17 mouse cellular contexts compared by ENCODE assay signal in genomic region chr8:113891376-113891775, GRCm38 (mm10). TPM values are rescaled to one million over a fixed set of nuclear protein-coding genes. Genes with fewer than 3 reads are reported as not detected.
"Had no signal": no experiment of that assay in that cellular context is flagged by ENCODE, and none has a peak within 500 bp of the region (broad histone marks: within the 10 kb centered on the region; RNA-seq: fewer than 3 reads in every experiment).

No protein-coding gene starts in this region.

- H3K4me3 ChIP-seq: limb, embryonic 15.5 days; liver, embryonic 12.5 days; megakaryocyte, embryonic 14.5 days; neural tube, embryonic 13.5 days; stomach, embryonic 15.5 days had no signal

- DNase-seq: kidney, postnatal 25 days; layer of hippocampus, adult 9-11 months; layer of hippocampus, postnatal 36 days; lung, embryonic 14.5 days; lung, postnatal 10 days; retina, postnatal 1 day; right cerebral cortex, postnatal 4 days; thymus, postnatal 36 days had no signal

- H3K36me3 ChIP-seq: limb, embryonic 15.5 days; liver, embryonic 12.5 days; neural tube, embryonic 13.5 days; stomach, embryonic 15.5 days had no signal

- H3K27me3 ChIP-seq: limb, embryonic 15.5 days; liver, embryonic 12.5 days; megakaryocyte, embryonic 14.5 days; neural tube, embryonic 13.5 days; stomach, embryonic 15.5 days had no signal

- H3K9ac ChIP-seq: limb, embryonic 15.5 days; liver, embryonic 12.5 days; lung, embryonic 14.5 days; neural tube, embryonic 13.5 days; stomach, embryonic 15.5 days had no signal

- H3K9me3 ChIP-seq: limb, embryonic 15.5 days; neural tube, embryonic 13.5 days; stomach, embryonic 15.5 days had no signal

- H3K4me1 ChIP-seq: limb, embryonic 15.5 days; liver, embryonic 12.5 days; megakaryocyte, embryonic 14.5 days; neural tube, embryonic 13.5 days; stomach, embryonic 15.5 days had no signal

- H3K27ac ChIP-seq: limb, embryonic 15.5 days; liver, embryonic 12.5 days; macrophage; neural tube, embryonic 13.5 days; stomach, embryonic 15.5 days had no signal

- ATAC-seq: liver, embryonic 12.5 days; midbrain, embryonic 16.5 days had no signal

- H3K4me2 ChIP-seq: limb, embryonic 15.5 days; liver, embryonic 12.5 days; lung, embryonic 14.5 days; midbrain, embryonic 11.5 days; neural tube, embryonic 13.5 days; stomach, embryonic 15.5 days had no signal

RNA-seq across cellular contexts. Expression of gene Adamts18, which starts 42.8 kb away (rescaled TPM):
- polyA plus RNA-seq: macrophage; spleen, adult 2 months had no signal
